Mouse (Mus musculus) cerebellum, adult 2 months (tissue): ENCODE measurements around the gene Tor3a. TPM values are rescaled to one million over a fixed set of nuclear protein-coding genes. Genes with fewer than 3 reads are reported as not detected.

Experiments used
- DNase-seq, 2 experiments: peaks; one replicate each; pipeline ENCODE4 v3.0.0; 2021
- H3K27ac ChIP-seq: fragments of 200-500 bp; 2 replicates; pipeline ENCODE4 v1.5.1; 2012; ENCODE audit warnings: low read length, control low read depth, inconsistent platforms; ENCODE audit not compliant: insufficient read depth
- H3K27me3 ChIP-seq: fragments of 200-500 bp; 2 replicates; pipeline ENCODE4 v1.6.1; 2012; ENCODE audit warnings: inconsistent platforms, mild to moderate bottlenecking, low read length, moderate library complexity; ENCODE audit not compliant: control insufficient read depth, insufficient read depth
- H3K4me1 ChIP-seq: fragments of 200-500 bp; 2 replicates; pipeline ENCODE4 v1.6.1; 2011; ENCODE audit warnings: low read length; ENCODE audit not compliant: control insufficient read depth, insufficient read depth
- H3K4me3 ChIP-seq: fragments of 200-500 bp; replicated peaks from 2 replicates; pipeline ENCODE3; 2011; ENCODE audit warnings: mild to moderate bottlenecking, low read depth, low read length, control low read depth; ENCODE audit not compliant: insufficient read depth
- CTCF ChIP-seq: fragments of 200-500 bp; IDR thresholded peaks from 2 replicates; pipeline ENCODE4 v1.5.1; 2011; ENCODE audit warnings: low read depth, mild to moderate bottlenecking, control low read depth, low read length, moderate library complexity, borderline replicate concordance; ENCODE audit not compliant: insufficient read depth
- POLR2A ChIP-seq: fragments of 200-500 bp; IDR thresholded peaks from 2 replicates; pipeline ENCODE4 v1.6.1; 2011; ENCODE audit warnings: low read length, control low read depth, borderline replicate concordance; ENCODE audit not compliant: insufficient read depth
- WGBS: fragments of 180-500 bp; shearing (Covaris S2); methylation state at CpG from one replicate; pipeline ENCODE4 v1.1.7; 2018; 5-methylcytosine and 5-hydroxymethylcytosine counted together
- polyA plus RNA-seq: library from polyadenylated mRNA; depleted of rRNA; stranded (reverse); fragments of >200 nt; gene quantifications from 2 replicates; pipeline ENCODE4 v1.2.3, GENCODE M21; 2012; rRNA removed

Gene Tor3a
- 6.1 and 6.5 TPM in 2 replicates for polyA plus RNA-seq

- H3K4me1 ChIP-seq, result no peaks in the 10 kb centered on the region
- 11% methylated on average over 37 of the region's 37 CpGs for WGBS
- no peaks in the 10 kb centered on the region for H3K27me3 ChIP-seq
- TF ChIP-seq CTCF, result no peak
- no peak for TF ChIP-seq POLR2A
- peak within 1 kb of the TSS; percentile 78 for H3K4me3 ChIP-seq
- peak; percentile 64 to 73 for DNase-seq
- H3K27ac ChIP-seq, result no peak within 1 kb of the TSS
These were observed at the start of gene Tor3a for GRCm38 (mm10) chr1:156674195-156675000. Tor3a (minus strand) TSS chr1:156674356.

- Histone ChIP-seq H3K27ac (no peak overlapping the region), H3K27me3 (no peaks in the 10 kb centered on the region), H3K4me1 (no peaks in the 10 kb centered on the region), H3K4me3 (no peak overlapping the region)
- 68% methylated on average over 6 of the region's 6 CpGs for WGBS
- TF ChIP-seq POLR2A (no peak), CTCF (no peak)
- no peak for DNase-seq
These were observed 47.9 kb upstream of the Tor3a start for GRCm38 (mm10) chr1:156722089-156722488.

GRCm38 (mm10) chr1:156720046-156720445 lies 45.9 kb upstream of the Tor3a start:
- H3K27ac ChIP-seq, result no peak overlapping the region
- TF ChIP-seq CTCF, result no peak
- TF ChIP-seq POLR2A, result no peak
- H3K4me3 ChIP-seq, result no peak overlapping the region
- DNase-seq, result no peak
- H3K4me1 ChIP-seq, result no peaks in the 10 kb centered on the region
- H3K27me3 ChIP-seq, result no peaks in the 10 kb centered on the region
- 75% methylated on average over 4 of the region's 4 CpGs for WGBS

DNA sequence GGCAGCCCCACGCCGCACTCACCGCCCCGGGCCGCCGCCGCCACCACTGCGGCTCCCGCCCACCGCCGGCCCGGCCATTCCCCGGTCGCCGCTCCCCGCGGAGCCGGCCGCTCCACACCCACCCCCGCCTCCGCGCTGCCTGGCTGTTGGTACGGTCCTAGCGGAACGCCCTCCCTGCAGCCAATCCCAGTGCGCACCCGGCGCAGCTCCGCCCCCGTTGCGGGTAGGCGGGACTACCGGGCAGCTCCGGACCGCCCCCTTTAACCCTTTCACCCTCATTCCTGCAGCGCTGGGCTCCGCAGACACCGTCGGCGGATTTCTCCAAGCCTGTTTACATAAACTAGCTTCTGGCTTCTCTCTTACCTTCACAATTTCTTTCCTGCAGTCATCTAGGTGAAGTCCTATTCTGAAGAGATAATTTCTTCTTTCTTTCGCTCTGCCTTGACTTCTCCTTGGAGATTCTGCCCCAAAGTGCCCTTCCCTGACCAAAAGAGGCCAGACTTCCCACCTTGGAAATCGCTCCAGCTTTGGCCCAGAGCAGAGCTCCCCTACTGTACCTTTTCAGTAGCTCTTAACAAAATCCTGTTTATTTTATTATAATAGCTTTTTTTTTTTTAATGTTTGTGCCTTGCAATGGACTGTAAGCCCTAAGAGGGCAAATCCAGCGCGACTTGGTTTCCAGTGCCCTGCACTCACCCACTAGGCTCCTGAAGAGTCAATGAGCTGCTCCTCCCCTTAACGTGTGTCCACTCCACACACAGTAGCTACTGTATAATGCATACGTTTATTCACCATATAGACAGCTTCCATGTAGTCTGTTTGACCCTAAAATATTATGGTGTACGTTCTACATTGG lies 45.0 kb upstream of the Tor3a start, which contains the start of gene Fam20b:
TSS of gene Fam20b (minus strand) at position 137 of the 856 bp plus-strand sequence.
- peak; percentile 97 to 98 for DNase-seq
- Histone ChIP-seq H3K4me1 (no peaks in the 10 kb centered on the region), H3K27me3 (no peaks in the 10 kb centered on the region), H3K27ac (peak within 1 kb of the TSS; percentile 64; the same call in 1 of the 2 replicates), H3K4me3 (peak within 1 kb of the TSS; percentile 64)
- WGBS, result 1% methylated on average over 42 of the region's 47 CpGs
- peak; percentile 54; the same call in 1 of the 2 replicates for TF ChIP-seq POLR2A
- no peak for TF ChIP-seq CTCF

DNA sequence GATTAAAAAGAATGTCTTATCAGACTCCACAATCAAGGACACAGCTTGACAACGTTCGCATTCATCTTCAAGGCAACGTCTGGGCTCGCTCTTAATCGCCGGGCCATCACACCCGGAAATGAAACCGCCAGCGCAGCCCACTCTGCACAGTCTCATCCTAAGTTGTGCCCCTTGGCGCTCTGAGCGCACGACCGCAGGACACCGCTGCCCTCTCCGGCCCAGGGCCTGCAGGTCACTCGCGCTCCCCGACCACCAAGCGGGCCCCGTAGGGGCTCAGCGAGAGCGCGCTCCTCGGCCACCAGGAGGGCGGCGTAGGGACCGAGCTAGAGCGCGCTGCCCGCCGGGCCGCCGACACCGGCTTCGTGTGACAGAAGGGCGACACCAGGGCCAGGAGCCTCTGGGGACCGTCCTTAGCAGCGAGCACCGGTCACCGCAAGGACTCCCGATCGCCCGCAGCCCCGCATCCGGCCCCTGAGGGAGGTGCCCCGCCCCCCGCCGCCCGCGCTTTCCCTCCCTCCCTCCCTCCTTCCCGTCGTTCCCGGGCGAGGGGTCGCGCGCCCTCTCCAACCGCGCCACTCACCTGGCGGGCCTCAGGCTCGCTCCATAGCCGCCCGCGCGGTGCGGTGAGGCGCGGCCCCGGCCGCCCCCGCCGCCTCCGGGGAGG lies 44.3 kb upstream of the Tor3a start:
- H3K4me1 ChIP-seq, result no peaks in the 10 kb centered on the region
- TF ChIP-seq CTCF (no peak), POLR2A (no peak)
- H3K4me3 ChIP-seq, result peak overlapping the region; percentile 64
- WGBS, result 1% methylated on average over 66 of the region's 73 CpGs
- no peaks in the 10 kb centered on the region for H3K27me3 ChIP-seq
- no peak for DNase-seq
- peak overlapping the region; percentile 64; the same call in 1 of the 2 replicates for H3K27ac ChIP-seq

DNA sequence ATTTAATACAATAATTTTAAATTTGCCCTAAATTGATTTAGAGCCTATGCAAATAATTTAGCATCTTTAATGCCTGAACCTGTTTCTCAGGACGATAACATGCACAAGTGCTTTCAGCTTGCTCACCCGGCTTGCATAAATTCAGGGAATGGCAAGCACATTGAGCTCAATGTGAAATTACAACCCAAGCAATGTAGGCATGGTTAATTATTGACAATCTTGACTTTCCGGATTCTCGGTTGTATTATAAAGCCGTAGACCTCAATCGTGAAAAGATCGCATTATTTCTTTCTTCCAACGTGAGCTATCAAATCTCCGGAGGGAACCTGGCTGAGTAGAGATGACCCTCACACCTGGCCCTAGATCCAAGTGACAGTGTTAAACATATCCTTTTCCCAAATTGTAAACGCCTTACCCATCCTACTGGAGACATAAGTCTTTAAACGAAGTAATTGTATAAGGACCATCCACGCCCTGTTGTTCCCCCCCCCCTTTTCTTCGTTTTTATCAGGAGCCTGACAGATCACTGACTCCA lies 43.7 kb upstream of the Tor3a start:
- WGBS, result 7% methylated on average over 13 of the region's 13 CpGs
- Histone ChIP-seq H3K4me3 (peak overlapping the region; percentile 64), H3K27me3 (no peaks in the 10 kb centered on the region), H3K4me1 (no peaks in the 10 kb centered on the region), H3K27ac (no peak overlapping the region)
- no peak for TF ChIP-seq CTCF
- TF ChIP-seq POLR2A, result no peak
- no peak for DNase-seq

DNA sequence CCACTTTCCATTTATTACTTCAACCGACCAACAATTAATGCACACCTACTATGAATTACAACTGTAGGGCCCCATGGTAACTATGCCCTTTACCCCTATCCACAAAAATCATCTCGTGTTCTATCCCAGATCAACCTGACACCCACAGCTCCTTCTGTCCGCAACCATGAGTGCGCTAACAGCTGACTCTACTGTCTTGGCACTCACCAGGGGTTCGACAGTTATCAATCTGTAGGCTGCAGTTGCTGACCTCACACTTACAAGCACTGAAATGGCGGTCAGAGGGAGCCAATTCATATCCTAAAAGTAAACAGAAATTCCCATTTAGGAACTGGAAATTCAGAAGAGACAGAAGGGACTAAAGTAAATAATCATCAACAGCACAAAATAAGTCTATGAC lies 42.5 kb upstream of the Tor3a start:
- Histone ChIP-seq H3K4me3 (no peak overlapping the region), H3K27me3 (no peaks in the 10 kb centered on the region), H3K4me1 (no peaks in the 10 kb centered on the region), H3K27ac (no peak overlapping the region)
- WGBS, result 90% methylated on average over 6 of the region's 6 CpGs
- TF ChIP-seq CTCF (no peak), POLR2A (no peak)
- no peak for DNase-seq
